Mouse (Mus musculus): ENCODE measurements around the gene Gm49361. TPM values are rescaled to one million over a fixed set of nuclear protein-coding genes. Genes with fewer than 3 reads are reported as not detected.
"Not testable (repeated sequence)": the region's sequence is repeated elsewhere in the genome, so short reads cannot be mapped to it uniquely, and the experiment has no call there.

Gm49361 gene
- polyA plus RNA-seq, 1 experiment from 2014 or later = not detected

- not testable (repeated sequence) for H3K9me3 ChIP-seq; H3K36me3 ChIP-seq; DNase-seq (ENCODE audit: low spot score); H3K4me3 ChIP-seq; H3K27ac ChIP-seq
- Histone ChIP-seq H3K4me1 (replicated peaks) (peaks cover 17% of the 10 kb centered on the region), H3K27me3 (ENCODE audit: insufficient read depth, poor library complexity, severe bottlenecking) (peaks cover 11% of the 10 kb centered on the region)
Observed at GRCm38 (mm10) chr14:57751006-57751405, 5.1 kb upstream of the Gm49361 start.

GRCm38 (mm10) chr14:57749501-57749900 is 3.6 kb upstream of the Gm49361 start:
- H3K27me3 ChIP-seq (ENCODE audit: insufficient read depth, poor library complexity, severe bottlenecking) = peaks cover 11% of the 10 kb centered on the region
- DNase-seq (ENCODE audit: low spot score) = no peak
- WGBS = 79% methylated on average over 2 of the region's 2 CpGs

DNA sequence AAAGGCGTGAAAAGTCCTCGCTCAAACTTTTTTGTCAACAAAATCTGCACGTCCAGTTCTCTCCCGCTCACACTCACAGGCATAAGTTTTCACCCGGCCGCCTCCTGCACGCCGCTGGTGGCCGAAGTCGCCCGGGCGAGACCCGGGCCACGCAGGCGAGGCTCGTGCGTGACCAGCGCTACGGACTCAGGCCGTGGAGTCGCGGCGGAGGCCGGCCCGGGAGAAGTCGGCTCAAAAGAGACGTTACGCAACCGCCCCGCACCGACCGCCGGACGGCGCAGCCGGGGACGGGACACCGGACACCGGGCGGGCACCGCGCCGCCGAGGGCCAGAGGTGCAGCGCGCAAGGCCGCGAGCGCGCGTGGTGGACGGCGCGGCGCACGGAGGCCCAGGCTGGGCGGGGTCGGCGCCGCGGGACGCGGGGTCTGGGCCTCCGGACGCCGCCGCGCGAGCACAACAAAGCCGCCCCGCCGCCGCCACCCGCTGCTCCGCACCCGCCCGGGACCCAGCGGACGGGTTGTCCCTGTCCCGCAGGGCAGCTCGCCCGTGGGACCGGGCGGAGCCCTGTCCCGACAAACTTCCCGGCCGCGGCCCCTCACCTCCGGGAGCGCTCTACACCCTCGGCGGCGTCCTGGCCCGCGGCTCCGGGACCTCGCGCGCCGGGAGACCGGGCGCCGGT is 473 bp downstream of the Gm49361 start:
- Histone ChIP-seq H3K9me3 (no peaks in the 10 kb centered on the region), H3K27me3 (ENCODE audit: insufficient read depth, poor library complexity, severe bottlenecking) (peaks cover 11% of the 10 kb centered on the region), H3K4me3 (peak overlapping the region; percentile 95), H3K4me1 (replicated peaks) (peaks cover 51% of the 10 kb centered on the region), H3K27ac (peak overlapping the region; percentile 97), H3K36me3 (no peaks in the 10 kb centered on the region)
- WGBS = under 1% methylated on average over 103 of the region's 103 CpGs
- peak; percentile 66 for DNase-seq (ENCODE audit: low spot score)

More at GRCm38 (mm10) chr14:57749501-57749900, 3.6 kb upstream of the Gm49361 start:
- H3K36me3 ChIP-seq = no peaks in the 10 kb centered on the region
- peaks cover 27% of the 10 kb centered on the region for H3K4me1 ChIP-seq (replicated peaks)
- no peak overlapping the region for H3K27ac ChIP-seq
- H3K4me3 ChIP-seq = no peak overlapping the region
- no peaks in the 10 kb centered on the region for H3K9me3 ChIP-seq

DNA sequence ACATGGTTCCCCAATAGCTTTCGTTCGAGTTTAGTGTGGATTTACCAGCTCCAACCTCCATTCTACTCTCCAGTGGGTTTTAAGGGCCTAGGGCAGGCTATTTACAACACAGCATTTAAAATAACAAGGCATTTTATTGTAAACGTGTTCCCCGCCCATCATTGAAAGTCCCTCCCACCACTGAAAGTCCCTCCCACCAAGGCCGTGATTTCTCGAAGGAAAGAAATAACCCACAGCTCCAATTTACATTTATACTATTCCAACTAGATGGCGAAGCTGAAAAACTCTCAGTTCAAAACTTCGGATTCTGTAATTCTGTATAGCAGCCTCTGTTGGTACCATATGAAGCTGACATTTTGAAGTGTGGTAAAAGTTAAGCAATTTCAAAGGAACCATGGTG is 1.4 kb downstream of the Gm49361 start:
- DNase-seq (ENCODE audit: low spot score) = no peak
- Histone ChIP-seq H3K9me3 (no peaks in the 10 kb centered on the region), H3K27me3 (ENCODE audit: insufficient read depth, poor library complexity, severe bottlenecking) (peaks cover 11% of the 10 kb centered on the region), H3K4me3 (peak overlapping the region; percentile 95), H3K27ac (peak overlapping the region; percentile 97; the same call in 1 of the 2 replicates), H3K36me3 (no peaks in the 10 kb centered on the region), H3K4me1 (replicated peaks) (peaks cover 51% of the 10 kb centered on the region)
- under 1% methylated on average over 8 of the region's 8 CpGs for WGBS

DNA sequence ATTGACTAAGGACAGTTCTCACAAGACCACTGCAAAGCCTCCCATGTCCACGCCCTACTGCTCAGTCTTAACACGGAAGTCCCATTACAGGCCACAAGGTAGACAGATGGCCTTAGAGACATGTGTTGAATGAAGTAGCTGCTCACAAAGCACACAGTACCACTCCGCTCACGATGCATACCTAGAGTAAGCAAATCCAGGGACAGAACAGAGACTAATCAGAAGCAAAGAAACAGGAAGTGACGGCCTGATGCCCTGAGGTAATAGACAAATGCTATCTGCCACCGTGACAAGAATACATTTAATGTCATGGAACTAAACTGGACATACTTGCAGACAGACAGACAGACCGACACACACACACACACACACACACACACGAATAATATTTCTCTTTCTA is 5.3 kb downstream of the Gm49361 start:
- H3K4me3 ChIP-seq = no peak overlapping the region
- DNase-seq (ENCODE audit: low spot score) = no peak
- peaks cover 57% of the 10 kb centered on the region for H3K4me1 ChIP-seq (replicated peaks)
- peaks cover 13% of the 10 kb centered on the region for H3K36me3 ChIP-seq
- H3K27me3 ChIP-seq (ENCODE audit: insufficient read depth, poor library complexity, severe bottlenecking) = no peaks in the 10 kb centered on the region
- H3K9me3 ChIP-seq = no peaks in the 10 kb centered on the region
- WGBS = 85% methylated on average over 8 of the region's 8 CpGs
- H3K27ac ChIP-seq = no peak overlapping the region

DNA sequence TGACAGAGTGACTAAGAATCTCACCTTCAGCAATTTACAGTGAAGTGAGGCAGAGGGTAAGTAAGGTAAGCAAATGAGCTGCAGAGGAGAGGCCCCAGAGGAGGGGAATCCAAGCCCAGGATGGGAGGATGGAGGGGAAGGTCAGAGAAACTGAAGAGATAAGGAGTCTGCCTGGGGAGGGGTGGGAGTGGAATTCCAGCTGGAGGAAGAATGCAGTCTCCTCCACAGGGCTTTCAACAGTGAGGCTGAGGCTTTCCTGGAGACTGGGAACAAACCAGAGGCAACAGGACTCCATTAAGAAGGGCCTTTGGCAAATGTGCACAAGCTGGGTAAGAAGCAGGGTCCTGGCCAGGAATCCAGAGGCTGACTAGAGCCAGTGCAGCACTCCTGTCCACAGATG is 8.8 kb downstream of the Gm49361 start:
- no peaks in the 10 kb centered on the region for H3K9me3 ChIP-seq

GRCm38 (mm10) chr14:57736141-57736540 is 9.8 kb downstream of the Gm49361 start:
- Histone ChIP-seq H3K4me1 (replicated peaks) (peaks cover 36% of the 10 kb centered on the region), H3K4me3 (no peak overlapping the region), H3K36me3 (peaks cover 34% of the 10 kb centered on the region), H3K27me3 (ENCODE audit: insufficient read depth, poor library complexity, severe bottlenecking) (no peaks in the 10 kb centered on the region), H3K9me3 (no peaks in the 10 kb centered on the region), H3K27ac (no peak overlapping the region)
- no peak for DNase-seq (ENCODE audit: low spot score)
- WGBS = 85% methylated on average over 4 of the region's 4 CpGs

More for the DNA sequence above, 8.8 kb downstream of the Gm49361 start:
- H3K4me1 ChIP-seq (replicated peaks) = peaks cover 39% of the 10 kb centered on the region
- H3K27ac ChIP-seq = no peak overlapping the region
- no peak for DNase-seq (ENCODE audit: low spot score)
- no peaks in the 10 kb centered on the region for H3K27me3 ChIP-seq (ENCODE audit: insufficient read depth, poor library complexity, severe bottlenecking)
- peaks cover 27% of the 10 kb centered on the region for H3K36me3 ChIP-seq
- H3K4me3 ChIP-seq = no peak overlapping the region

DNA sequence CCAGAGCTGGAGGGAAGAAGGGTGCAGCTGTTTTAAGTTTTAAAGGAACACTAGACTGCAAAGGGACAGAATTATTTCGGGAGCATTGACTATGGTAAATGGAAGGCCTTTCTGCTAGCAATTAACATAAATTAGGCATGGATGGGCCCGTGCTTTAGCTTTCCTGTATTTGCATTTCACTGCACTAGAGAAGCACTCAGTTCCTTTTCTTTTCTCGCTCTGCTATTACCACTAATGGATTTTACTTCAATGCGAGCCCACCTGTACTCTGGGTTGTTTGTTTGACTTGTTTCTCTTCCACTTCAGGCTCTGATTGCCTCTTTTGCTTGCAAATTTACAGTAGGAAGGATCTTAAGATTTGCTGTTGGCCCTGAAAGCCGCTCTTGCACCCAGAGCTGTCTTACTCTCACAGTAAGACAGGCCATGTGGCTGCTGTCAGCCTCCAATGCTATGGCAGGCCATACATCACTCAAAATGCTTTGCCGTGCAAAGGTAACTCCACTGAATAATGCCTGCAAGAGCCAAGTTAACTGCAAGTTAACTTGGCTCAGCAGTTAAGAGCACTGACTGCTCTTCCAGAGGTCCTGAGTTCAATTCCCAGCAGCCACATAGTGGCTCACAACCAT is 13.1 kb downstream of the Gm49361 start:
- DNase-seq (ENCODE audit: low spot score) = no peak
- Histone ChIP-seq H3K27ac (0 out of 2 replicates have a peak overlapping the region, but pooled peaks have one; percentile 5), H3K4me1 (replicated peaks) (peaks cover 46% of the 10 kb centered on the region), H3K9me3 (no peaks in the 10 kb centered on the region), H3K4me3 (no peak overlapping the region), H3K27me3 (ENCODE audit: insufficient read depth, poor library complexity, severe bottlenecking) (no peaks in the 10 kb centered on the region), H3K36me3 (peaks cover 35% of the 10 kb centered on the region)
- whole genome bisulfite sequencing = 43% methylated on average over 6 of the region's 6 CpGs

GRCm38 (mm10) chr14:57730527-57730926 is 15.4 kb downstream of the Gm49361 start:
- H3K4me3 ChIP-seq = no peak overlapping the region
- H3K4me1 ChIP-seq (replicated peaks) = peaks cover 31% of the 10 kb centered on the region
- no peak for DNase-seq (ENCODE audit: low spot score)
- no peaks in the 10 kb centered on the region for H3K27me3 ChIP-seq (ENCODE audit: insufficient read depth, poor library complexity, severe bottlenecking)
- H3K27ac ChIP-seq = no peak overlapping the region
- H3K9me3 ChIP-seq = peaks cover 4% of the 10 kb centered on the region; the same call in 1 of the 2 replicates
- H3K36me3 ChIP-seq = peaks cover 54% of the 10 kb centered on the region
- WGBS = 43% methylated on average over 9 of the region's 9 CpGs

DNA sequence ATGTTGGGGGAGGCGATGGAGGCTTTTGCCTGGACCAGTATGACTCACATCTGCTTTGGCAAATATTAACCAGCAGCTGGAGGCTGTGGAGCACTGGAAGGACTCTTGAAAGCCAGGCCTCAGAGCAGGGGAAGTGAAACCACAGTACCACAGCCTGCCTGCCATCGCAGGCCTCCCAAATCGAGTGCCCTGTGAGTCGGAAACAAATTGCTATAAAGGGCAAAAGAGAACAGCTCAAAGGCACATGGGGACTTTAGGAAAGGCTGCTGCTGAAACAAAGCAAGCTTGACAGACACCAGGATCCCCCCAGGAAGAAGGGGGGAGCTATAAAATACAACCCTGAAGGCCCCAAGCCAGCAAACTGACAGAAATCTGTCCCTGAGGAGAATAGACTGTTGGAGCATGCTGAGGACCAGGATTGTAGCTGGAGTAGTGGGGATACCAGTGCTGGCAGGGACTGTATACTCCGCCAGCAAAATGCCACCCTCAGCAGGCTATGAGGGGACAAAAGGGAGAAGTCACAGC is 15.9 kb downstream of the Gm49361 start:
- H3K27me3 ChIP-seq (ENCODE audit: insufficient read depth, poor library complexity, severe bottlenecking) = no peaks in the 10 kb centered on the region
- H3K36me3 ChIP-seq = peaks cover 59% of the 10 kb centered on the region
- 0 out of 2 replicates have a peak overlapping the region, but pooled peaks have one; percentile 31 for H3K27ac ChIP-seq
- 77% methylated on average over 5 of the region's 5 CpGs for WGBS
- no peak overlapping the region for H3K4me3 ChIP-seq
- DNase-seq (ENCODE audit: low spot score) = no peak
- H3K9me3 ChIP-seq = peaks cover 4% of the 10 kb centered on the region; the same call in 1 of the 2 replicates
- H3K4me1 ChIP-seq (replicated peaks) = peaks cover 31% of the 10 kb centered on the region

GRCm38 (mm10) chr14:57729364-57729763 is 16.5 kb downstream of the Gm49361 start:
- Histone ChIP-seq H3K27me3 (ENCODE audit: insufficient read depth, poor library complexity, severe bottlenecking) (no peaks in the 10 kb centered on the region), H3K4me3 (no peak overlapping the region), H3K4me1 (replicated peaks) (peaks cover 31% of the 10 kb centered on the region), H3K9me3 (peaks cover 4% of the 10 kb centered on the region; the same call in 1 of the 2 replicates), H3K36me3 (peaks cover 61% of the 10 kb centered on the region), H3K27ac (0 out of 2 replicates have a peak overlapping the region, but pooled peaks have one; percentile 8)
- DNase-seq (ENCODE audit: low spot score) = no peak
- WGBS = 92% methylated on average over 8 of the region's 8 CpGs

DNA sequence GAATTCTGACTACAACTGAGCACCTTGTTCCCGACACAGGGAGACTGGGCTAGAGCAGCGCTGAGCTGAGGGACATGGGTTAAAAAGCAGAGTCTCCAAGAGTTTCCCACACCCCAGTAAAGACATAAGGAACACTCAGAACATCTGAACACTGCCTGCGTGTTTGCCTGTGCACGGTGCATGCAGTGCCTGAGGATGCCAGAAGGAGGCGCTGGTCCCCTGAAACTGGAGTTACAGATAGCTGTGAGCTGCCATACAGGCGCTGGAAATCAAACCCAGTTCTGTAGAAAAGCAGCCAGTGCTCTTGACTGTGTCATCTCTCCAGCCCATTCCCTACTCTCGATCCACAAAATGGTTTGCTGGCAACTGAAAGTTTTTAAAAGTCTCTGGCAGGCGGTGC is 19.7 kb downstream of the Gm49361 start:
- Histone ChIP-seq H3K27me3 (ENCODE audit: insufficient read depth, poor library complexity, severe bottlenecking) (no peaks in the 10 kb centered on the region), H3K4me3 (no peak overlapping the region), H3K36me3 (peaks cover 65% of the 10 kb centered on the region), H3K27ac (no peak overlapping the region), H3K9me3 (peaks cover 4% of the 10 kb centered on the region; the same call in 1 of the 2 replicates), H3K4me1 (replicated peaks) (peaks cover 13% of the 10 kb centered on the region)
- DNase-seq (ENCODE audit: low spot score) = no peak
- 76% methylated on average over 8 of the region's 8 CpGs for WGBS

GRCm38 (mm10) chr14:57724473-57724872 is 21.4 kb downstream of the Gm49361 start:
- 0 out of 2 replicates have a peak, but pooled peaks cover 3% of the 10 kb centered on the region for H3K4me1 ChIP-seq (replicated peaks)
- peaks cover 56% of the 10 kb centered on the region for H3K36me3 ChIP-seq
- H3K9me3 ChIP-seq = peaks cover 4% of the 10 kb centered on the region; the same call in 1 of the 2 replicates
- no peak for DNase-seq (ENCODE audit: low spot score)
- no peak overlapping the region for H3K4me3 ChIP-seq
- WGBS = 87% methylated on average over 4 of the region's 4 CpGs
- H3K27me3 ChIP-seq (ENCODE audit: insufficient read depth, poor library complexity, severe bottlenecking) = no peaks in the 10 kb centered on the region
- no peak overlapping the region for H3K27ac ChIP-seq

All from hindbrain, embryonic 10.5 days (tissue).